Mouse (Mus musculus) thymus, adult 18-20 months (tissue): ENCODE results near the gene Cacna1c.

ENCODE experiments used
- DNase-seq, 2 experiments: peaks; one replicate each; pipeline ENCODE4 v3.0.0; 2022; ENCODE audit warnings: mixed read lengths in 2 of 2

Cacna1c gene

GRCm38 (mm10) chr6:118841892-118842291 is 354.3 kb downstream of the Cacna1c start:
- no peak for DNase-seq

DNA sequence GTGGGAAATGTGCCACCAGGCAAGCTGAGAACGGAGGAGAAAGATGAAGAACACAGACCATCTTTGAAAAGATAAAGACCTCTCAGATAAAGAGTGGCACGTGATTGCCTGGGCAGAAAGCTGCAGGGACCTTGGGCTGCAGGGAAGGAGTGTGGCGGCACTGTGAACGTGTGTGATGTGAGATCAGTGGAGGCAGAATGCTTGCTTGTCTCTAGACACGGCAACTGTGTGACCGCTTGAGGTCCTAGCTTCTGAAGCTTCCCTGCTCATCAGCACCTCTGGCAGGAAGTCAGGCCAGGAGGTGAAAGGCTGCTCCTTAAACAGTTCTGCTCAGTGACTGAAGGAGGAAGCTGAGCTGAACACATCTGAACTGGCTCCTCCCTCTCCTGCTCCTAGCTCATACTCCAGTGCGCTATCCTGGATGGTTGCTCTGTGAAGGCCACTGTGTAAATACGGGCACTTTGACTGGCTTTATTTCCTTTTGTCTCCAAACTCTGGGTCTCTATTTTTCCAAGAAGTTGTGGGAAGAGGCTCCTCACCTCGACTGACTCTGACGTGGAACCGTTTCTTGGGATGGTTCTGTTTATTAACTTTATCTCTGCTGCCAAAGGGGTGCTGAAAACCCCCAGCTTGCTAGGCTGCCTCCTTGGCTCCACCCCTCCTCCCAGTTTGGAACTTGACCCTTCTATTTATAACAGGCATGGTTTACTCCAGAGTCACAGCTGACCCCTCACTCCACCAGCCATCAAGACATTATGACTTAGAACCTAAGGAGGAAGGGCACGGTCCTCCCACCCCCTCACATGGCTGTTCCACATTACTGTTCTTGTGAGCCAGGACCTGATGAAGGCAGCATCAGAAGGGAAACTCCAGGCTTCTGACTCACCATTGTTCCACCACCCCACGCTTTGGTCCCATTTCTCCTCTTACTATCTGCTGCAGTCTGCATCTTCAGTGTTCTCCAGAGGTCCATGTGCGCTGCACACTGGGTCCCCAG is 357.0 kb downstream of the Cacna1c start:
- no peak for DNase-seq

DNA sequence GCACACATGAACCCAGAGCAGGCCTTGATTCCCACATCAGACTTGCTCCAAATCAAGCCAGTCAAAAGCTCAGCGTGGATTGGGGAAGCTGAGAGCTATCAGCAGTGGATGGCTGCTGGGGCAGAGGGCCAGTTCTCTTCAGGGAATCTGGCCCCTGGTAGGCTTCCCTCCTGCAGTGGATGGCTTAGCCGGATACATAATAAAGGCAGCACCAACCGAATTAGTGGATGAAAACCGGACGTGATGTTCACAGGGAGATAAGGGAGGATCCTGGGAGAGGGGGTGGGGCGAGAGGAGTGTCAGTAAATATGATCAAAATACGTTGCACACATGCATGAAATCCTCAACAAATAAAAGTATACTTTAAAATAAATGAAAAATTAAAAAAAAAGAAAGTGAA is 359.5 kb downstream of the Cacna1c start:
- no peak for DNase-seq

GRCm38 (mm10) chr6:118834046-118834445 is 362.2 kb downstream of the Cacna1c start:
- no peak for DNase-seq

- no peak for DNase-seq
These were observed 363.2 kb downstream of the Cacna1c start for GRCm38 (mm10) chr6:118833049-118833448.

DNA sequence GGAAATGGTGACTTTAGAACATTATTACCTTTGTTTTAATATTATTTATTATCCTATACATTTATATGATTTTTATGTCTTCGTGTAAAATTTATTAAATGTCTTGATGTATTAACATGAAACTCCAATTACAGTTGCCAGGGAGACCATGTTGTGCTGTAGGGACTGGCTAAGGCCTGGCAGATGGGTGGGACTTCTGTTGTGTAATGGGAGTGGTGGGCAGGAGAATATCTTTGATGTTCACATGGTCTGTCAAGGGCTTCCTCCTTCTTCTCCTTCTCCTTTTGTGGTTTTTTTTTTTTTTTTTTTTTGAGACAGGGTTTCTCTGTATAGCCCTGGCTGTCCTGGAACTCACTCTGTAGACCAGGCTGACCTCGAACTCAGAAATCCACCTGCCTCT is 363.6 kb downstream of the Cacna1c start:
- no peak for DNase-seq

DNA sequence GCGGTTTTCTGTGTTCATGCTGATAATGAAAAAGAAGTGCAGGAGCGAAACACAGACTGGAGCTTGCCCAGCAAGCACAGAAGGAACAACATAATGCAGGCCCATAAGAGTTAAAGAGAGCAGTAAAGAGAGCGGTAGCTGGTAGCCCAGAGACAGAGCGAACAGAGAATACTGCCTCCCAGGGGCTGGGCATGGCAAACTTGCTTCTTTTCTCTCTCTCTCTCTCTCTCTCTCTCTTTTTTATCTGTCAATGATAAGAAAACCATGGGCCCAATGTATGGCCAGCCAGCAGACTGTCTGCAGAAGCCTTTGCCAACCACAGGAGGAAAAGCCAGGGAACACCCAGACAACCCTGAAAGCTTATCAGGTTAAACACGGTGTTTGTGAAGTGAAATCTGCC is 365.4 kb downstream of the Cacna1c start:
- no peak for DNase-seq

- no peak for DNase-seq
These were observed 368.0 kb downstream of the Cacna1c start for GRCm38 (mm10) chr6:118828187-118828586.

- no peak for DNase-seq
These were observed 368.7 kb downstream of the Cacna1c start for GRCm38 (mm10) chr6:118827560-118827959.

- no peak for DNase-seq
These were observed 370.8 kb downstream of the Cacna1c start for GRCm38 (mm10) chr6:118825400-118825871.

GRCm38 (mm10) chr6:118821536-118821935 is 374.7 kb downstream of the Cacna1c start:
- DNase-seq, result no peak

GRCm38 (mm10) chr6:118819657-118820056 is 376.6 kb downstream of the Cacna1c start:
- DNase-seq, result no peak

DNA sequence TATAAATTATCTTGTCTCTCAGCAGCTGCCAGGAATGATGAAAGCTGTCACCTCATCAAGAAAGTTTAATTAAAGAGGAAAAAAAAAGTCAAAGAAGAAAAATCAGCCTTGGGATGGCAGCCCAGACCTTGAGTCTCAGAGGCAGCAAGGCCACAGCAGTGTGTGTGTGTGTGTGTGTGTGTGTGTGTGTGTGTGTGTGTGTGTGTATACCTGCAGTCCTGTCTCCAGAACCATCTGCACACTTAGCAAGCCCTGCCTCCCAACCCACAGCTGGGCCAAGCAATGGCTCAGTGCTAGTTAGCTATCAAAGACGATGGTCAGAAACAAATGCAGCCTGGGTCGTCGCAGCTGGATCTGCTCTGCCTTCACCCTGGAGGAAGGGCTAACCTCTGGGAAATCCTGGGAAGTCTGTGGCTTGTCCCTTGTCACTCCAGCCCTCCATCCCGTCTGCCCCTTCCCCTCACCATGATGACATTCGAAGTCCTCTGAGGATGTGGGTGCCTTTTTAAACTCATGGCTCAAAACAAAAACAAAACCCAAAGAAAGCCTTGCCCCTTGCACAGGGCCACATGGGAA is 378.2 kb downstream of the Cacna1c start:
- no peak for DNase-seq

DNA sequence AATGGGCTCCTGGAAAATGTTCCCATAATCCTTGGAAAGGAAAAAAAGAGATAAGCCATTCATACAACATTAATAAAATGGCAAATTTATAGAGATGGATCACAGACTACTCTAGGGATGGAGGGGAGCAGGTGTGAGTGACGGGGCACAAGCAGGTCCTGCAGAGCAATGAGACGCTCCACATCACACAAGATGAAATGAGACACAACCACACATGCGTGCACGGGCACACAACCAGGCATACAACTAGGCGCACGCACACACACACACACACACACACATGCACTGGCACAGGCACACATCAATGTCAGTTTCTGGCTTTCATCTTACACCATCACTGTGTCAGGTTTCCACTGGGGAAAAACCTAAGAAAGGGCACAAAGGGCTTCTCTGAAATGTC is 380.0 kb downstream of the Cacna1c start:
- no peak for DNase-seq

DNA sequence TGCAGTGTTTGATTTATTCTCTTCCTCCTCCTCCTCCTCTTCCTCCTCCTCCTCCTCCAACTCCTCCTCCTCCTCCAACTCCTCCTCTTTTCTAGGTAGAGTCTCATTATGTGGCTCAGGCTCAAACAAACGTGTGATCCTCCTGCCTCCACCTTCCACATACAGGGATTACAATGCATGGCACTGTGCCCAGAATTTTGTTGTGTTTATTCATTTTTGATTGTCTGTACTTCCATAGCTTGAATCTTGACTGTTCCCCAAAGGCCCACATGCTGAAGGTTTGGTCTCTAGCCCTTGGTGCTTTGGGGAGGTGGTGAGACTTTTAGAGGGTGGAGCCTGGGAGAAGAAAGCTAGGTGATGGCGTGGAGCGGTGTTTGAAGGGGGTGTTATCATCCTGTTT is 383.7 kb downstream of the Cacna1c start:
- no peak for DNase-seq

DNA sequence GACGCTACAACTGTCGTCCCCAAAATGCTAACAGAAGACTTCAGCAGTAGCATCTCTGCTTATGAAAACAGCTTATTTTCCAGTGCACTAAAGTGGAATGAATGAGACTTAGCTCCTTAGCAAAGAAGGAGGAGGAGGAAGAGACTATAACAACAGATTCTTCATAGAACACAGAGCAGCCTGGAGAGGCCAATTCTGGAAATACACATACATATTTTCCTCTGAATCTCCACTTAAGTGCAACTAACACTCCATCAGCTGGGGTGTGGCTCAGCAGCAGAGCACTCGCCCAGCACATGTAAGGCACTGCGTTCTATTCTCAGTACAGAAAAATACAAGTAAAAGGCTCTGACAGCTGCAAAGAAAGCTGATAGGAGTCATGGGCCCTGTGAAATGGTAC is 384.2 kb downstream of the Cacna1c start:
- no peak for DNase-seq

GRCm38 (mm10) chr6:118810834-118811233 is 385.4 kb downstream of the Cacna1c start:
- no peak for DNase-seq

DNA sequence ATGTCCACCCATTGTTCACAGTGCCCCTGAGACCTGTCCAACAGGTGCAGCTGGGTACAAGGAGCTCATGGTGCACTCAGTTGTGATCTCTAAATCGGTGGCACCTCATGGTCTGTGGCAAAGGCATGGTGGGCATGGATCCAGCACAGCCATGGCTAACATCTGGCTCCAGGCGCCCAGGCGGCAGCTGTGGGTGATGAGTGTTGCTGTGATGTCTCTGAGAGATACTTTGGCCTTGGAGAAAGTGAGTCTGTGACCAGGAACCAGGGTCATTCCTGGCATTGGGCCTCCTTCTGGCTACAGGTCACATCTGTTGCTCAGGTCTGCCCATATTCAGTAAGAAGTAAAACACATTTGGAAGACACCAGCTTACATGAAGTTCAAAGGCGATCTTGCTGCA is 391.1 kb downstream of the Cacna1c start:
- no peak for DNase-seq

DNA sequence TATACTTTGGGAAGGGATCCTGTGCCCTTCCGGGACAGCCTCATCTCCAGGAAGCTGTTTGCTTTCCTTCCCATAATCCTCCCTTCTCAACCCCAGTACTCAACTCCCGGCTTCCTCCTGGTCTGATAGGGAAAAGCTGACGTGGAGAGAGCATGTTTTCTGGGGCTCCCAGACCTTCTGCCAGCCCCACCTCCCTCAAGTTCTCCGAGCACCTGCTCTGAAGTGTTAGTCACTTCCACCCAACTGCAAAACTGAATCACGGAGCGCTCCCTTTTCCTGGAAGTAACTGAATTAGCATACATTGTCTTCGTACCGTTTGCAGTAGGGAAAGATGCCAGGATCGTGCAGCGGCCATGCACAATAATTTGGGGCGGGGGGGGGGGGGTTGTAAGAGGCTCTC is 393.9 kb downstream of the Cacna1c start:
- no peak for DNase-seq

DNA sequence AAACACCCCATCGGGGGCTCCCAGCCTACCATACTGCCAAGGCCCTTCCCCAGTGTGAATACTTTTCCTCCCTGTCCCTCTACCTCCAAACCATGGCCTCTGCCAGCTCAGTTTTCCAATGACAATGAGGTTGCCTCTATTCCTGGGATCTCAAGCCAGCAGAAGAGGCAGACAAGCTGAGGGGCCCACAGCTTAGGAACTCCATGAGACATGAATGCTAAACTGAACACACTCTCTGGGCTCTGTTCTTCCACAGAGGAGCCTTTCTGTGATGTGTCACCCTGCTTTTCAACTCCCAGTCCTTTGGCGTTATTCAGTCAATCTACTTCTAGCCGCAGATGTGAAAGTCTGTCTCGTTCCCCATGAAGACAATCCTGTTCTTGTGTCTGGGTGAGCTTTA is 399.8 kb downstream of the Cacna1c start:
- no peak for DNase-seq

DNA sequence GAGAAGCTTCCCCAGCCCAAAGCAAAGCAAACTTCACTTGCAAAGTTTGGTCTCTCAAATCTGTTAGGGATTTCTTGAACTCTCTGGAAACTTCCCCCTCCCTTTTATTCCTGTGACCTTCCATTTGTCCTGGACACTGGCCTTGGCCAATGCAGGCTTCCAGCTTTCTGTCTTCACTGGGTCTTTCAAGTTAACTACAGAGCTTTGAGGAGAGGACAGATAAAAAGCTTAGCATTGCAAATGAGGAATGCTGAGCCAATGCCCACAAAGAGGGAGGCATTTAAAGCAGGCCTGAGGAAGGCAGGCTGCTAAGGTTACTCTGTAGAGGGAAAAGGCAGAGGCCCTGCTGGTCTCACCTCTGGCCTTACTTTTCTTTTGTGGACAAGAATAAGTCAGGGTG is 400.5 kb downstream of the Cacna1c start:
- no peak for DNase-seq

DNA sequence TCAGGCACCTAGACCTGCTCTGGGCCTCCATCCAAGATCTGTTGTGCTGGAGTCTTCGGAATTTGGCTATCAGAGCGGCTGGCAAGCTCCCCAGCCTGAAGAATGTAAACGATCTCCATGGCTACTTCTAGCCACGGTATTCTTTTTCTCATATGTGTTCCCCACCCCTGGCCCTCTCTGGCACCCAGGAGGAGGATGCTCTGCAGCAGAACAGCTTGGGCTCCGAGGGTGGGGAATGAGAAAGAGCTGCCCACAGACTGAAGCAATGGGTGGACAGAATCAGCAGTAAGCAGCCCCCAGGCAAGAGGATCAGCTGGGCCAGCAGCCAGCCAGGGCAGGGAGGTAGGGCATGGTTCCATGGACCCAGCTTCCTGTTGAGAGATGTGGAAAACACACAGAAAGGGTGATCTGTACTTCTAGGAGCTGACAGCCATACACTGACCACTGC is 404.3 kb downstream of the Cacna1c start:
- no peak for DNase-seq

- DNase-seq, result no peak
These were observed 408.3 kb downstream of the Cacna1c start for GRCm38 (mm10) chr6:118787933-118788332.

DNA sequence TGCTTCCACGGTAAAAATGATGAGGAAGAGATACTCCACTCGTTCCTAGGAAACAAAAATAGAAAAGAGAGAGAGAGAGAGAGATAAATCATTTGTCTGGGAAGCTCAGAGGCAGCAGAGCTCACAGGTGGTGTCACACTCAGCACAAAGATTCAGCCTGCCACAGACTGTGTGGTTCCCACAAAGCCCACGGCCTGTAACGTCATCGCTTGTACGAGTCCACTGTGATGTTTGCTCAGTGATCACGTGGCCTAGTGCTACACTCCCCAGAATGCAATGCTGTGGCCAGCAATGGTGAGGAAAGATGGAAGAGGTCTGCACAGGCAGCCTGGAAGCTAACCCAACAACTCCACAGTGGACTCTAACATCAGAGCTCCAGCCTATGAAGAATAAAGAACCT is 415.9 kb downstream of the Cacna1c start:
- no peak for DNase-seq
